Mouse (Mus musculus) ES-E14 (cell line): ENCODE results near the gene Pola2.

Source experiments
- CHD2 ChIP-seq: IDR thresholded peaks from 2 replicates; pipeline ENCODE4 v1.6.1; 2014; ENCODE audit warnings: mild to moderate bottlenecking, low read depth, low read length, inconsistent platforms
- HCFC1 ChIP-seq: IDR thresholded peaks from 2 replicates; pipeline ENCODE4 v1.6.1; 2012; ENCODE audit warnings: low read length, inconsistent platforms, borderline replicate concordance; ENCODE audit not compliant: insufficient read depth
- MAFK ChIP-seq: IDR thresholded peaks from 2 replicates; pipeline ENCODE4 v1.6.1; 2014; ENCODE audit warnings: mild to moderate bottlenecking, low read depth, low read length, inconsistent platforms; ENCODE audit not compliant: insufficient read depth
- ZC3H11A ChIP-seq: IDR thresholded peaks from 2 replicates; pipeline ENCODE4 v1.6.1; 2012; ENCODE audit warnings: low read depth, mild to moderate bottlenecking, inconsistent platforms, low read length, borderline replicate concordance
- ZNF384 ChIP-seq: IDR thresholded peaks from 2 replicates; pipeline ENCODE4 v1.6.1; 2012; ENCODE audit warnings: low read depth, low read length, inconsistent platforms

- TF ChIP-seq HCFC1 (no peak), ZNF384 (no peak), ZC3H11A (no peak), MAFK (no peak), CHD2 (no peak)
Measured at GRCm38 (mm10) chr19:5892735-5893134, 71.3 kb downstream of the Pola2 start.
